8 mouse cellular contexts compared by ENCODE assay signal in genomic region chrX:36111622-36112421, GRCm38 (mm10). TPM values are rescaled to one million over a fixed set of nuclear protein-coding genes. Genes with fewer than 3 reads are reported as not detected.
DNase-seq lines count a peak whose midpoint lies in the region; ATAC-seq and TF ChIP-seq lines count a peak whose summit lies in the region.

Gene Il13ra1 (plus strand): TSS chrX:36112110.

- ATAC-seq in liver, postnatal 0 days: peak; percentile 78
- peak; percentile 78 for ATAC-seq in neural tube, embryonic 13.5 days (ENCODE audit: low read depth)

- H3K27me3 ChIP-seq in embryonic facial prominence, embryonic 10.5 days (replicated peaks; ENCODE audit: low read depth, poor library complexity, severe bottlenecking): peaks cover 21% of the 10 kb centered on the region
- no peaks in the 10 kb centered on the region for H3K27me3 ChIP-seq in kidney, adult 2 months (replicated peaks; ENCODE audit: control insufficient read depth, insufficient read depth, low read length)
- no peaks in the 10 kb centered on the region for H3K27me3 ChIP-seq in liver, postnatal 0 days (ENCODE audit: insufficient read depth, low read length)
- no peaks in the 10 kb centered on the region for H3K27me3 ChIP-seq in neural tube, embryonic 13.5 days

- peak; percentile 22 to 30 for DNase-seq in right cerebral cortex, postnatal 10 days (ENCODE audit: low spot score in 2 of 2)
- DNase-seq in right cerebral cortex, adult 18-20 months: no peak
- peak; percentile 62 for DNase-seq in embryonic facial prominence, embryonic 10.5 days (ENCODE audit: low spot score)
- DNase-seq in heart, adult 9 months (ENCODE audit: low spot score in 2 of 2): peak; percentile 27 to 39
- DNase-seq in kidney, adult 2 months: peak; percentile 76
- peak; percentile 43 for DNase-seq in liver, postnatal 0 days
- DNase-seq in thymus, postnatal 25 days: peak; percentile 9

- H3K4me2 ChIP-seq in liver, postnatal 0 days (ENCODE audit: low read depth, low read length): peak within 1 kb of the TSS; percentile 62
- H3K4me2 ChIP-seq in neural tube, embryonic 13.5 days: peak within 1 kb of the TSS; percentile 75

- 23% methylated on average over 51 of the region's 51 CpGs for WGBS in embryonic facial prominence, embryonic 10.5 days
- WGBS in kidney, adult 2 months: under 1% methylated on average over 46 of the region's 51 CpGs
- 26% methylated on average over 34 of the region's 51 CpGs for WGBS in liver, postnatal 0 days (ENCODE audit: insufficient replicate concordance)
- WGBS in neural tube, embryonic 13.5 days: 16% methylated on average over 51 of the region's 51 CpGs

- TF ChIP-seq POLR2A in kidney, adult 2 months (IDR thresholded peaks at IDR 0.05; ENCODE audit: low read depth, low read length): no peak

- H3K9me3 ChIP-seq in embryonic facial prominence, embryonic 10.5 days: no peaks in the 10 kb centered on the region
- H3K9me3 ChIP-seq in liver, postnatal 0 days (ENCODE audit: low read length): no peaks in the 10 kb centered on the region
- H3K9me3 ChIP-seq in neural tube, embryonic 13.5 days: no peaks in the 10 kb centered on the region

- TF ChIP-seq CTCF in kidney, adult 2 months (conservative IDR thresholded peaks at IDR 0.05; ENCODE audit: insufficient read depth, insufficient read length, low read depth, low read length): no peak
- TF ChIP-seq CTCF in liver, postnatal 0 days (IDR thresholded peaks at IDR 0.05; ENCODE audit: low read depth): no peak

- no peaks in the 10 kb centered on the region for H3K36me3 ChIP-seq in embryonic facial prominence, embryonic 10.5 days (replicated peaks)
- no peaks in the 10 kb centered on the region for H3K36me3 ChIP-seq in kidney, adult 2 months (ENCODE audit: control insufficient read depth, insufficient read depth, low read length)
- no peaks in the 10 kb centered on the region for H3K36me3 ChIP-seq in liver, postnatal 0 days (replicated peaks; ENCODE audit: insufficient read depth, low read length)
- H3K36me3 ChIP-seq in neural tube, embryonic 13.5 days: no peaks in the 10 kb centered on the region

- peak within 1 kb of the TSS; percentile 55 for H3K9ac ChIP-seq in liver, postnatal 0 days (replicated peaks)
- peak within 1 kb of the TSS; percentile 60 for H3K9ac ChIP-seq in neural tube, embryonic 13.5 days

- peak within 1 kb of the TSS; percentile 61; the same call in 1 of the 2 replicates for H3K27ac ChIP-seq in embryonic facial prominence, embryonic 10.5 days (replicated peaks)
- H3K27ac ChIP-seq in kidney, adult 2 months (ENCODE audit: insufficient read depth, low read depth, low read length): peak within 1 kb of the TSS; percentile 75
- H3K27ac ChIP-seq in liver, postnatal 0 days (ENCODE audit: low read depth): peak within 1 kb of the TSS; percentile 66
- no peak within 1 kb of the TSS for H3K27ac ChIP-seq in neural tube, embryonic 13.5 days (replicated peaks)

- H3K4me1 ChIP-seq in embryonic facial prominence, embryonic 10.5 days: no peaks in the 10 kb centered on the region
- no peaks in the 10 kb centered on the region; the same call in 1 of the 2 replicates for H3K4me1 ChIP-seq in kidney, adult 2 months (ENCODE audit: control insufficient read depth, insufficient read depth, low read length)
- H3K4me1 ChIP-seq in liver, postnatal 0 days (ENCODE audit: insufficient read depth): no peaks in the 10 kb centered on the region
- H3K4me1 ChIP-seq in neural tube, embryonic 13.5 days (replicated peaks): no peaks in the 10 kb centered on the region

- H3K4me3 ChIP-seq in embryonic facial prominence, embryonic 10.5 days: peak within 1 kb of the TSS; percentile 64
- H3K4me3 ChIP-seq in kidney, adult 2 months (ENCODE audit: insufficient read depth, low read depth, low read length): peak within 1 kb of the TSS; percentile 92
- peak within 1 kb of the TSS; percentile 53 for H3K4me3 ChIP-seq in liver, postnatal 0 days (ENCODE audit: low read depth, low read length)
- peak within 1 kb of the TSS; percentile 46 for H3K4me3 ChIP-seq in neural tube, embryonic 13.5 days

- no peak for TF ChIP-seq EP300 in liver, postnatal 0 days (IDR thresholded peaks at IDR 0.05; ENCODE audit: low read depth)

RNA-seq across cellular contexts. Expression of gene Il13ra1, which starts in this region (rescaled TPM):
- polyA plus RNA-seq in embryonic facial prominence, embryonic 10.5 days (2016; fragmentation: Nextera tagmentation; extraction: Ambion mirVana): 3.8 and 5.0 TPM in 2 replicates
- 8.9 and 10.9 TPM in 2 replicates for polyA plus RNA-seq in kidney, adult 2 months (2012; rRNA removed)
- 9.1 and 10.0 TPM in 2 replicates for polyA plus RNA-seq in liver, postnatal 0 days (2015; fragmentation: Nextera tagmentation; extraction: Ambion mirVana)
- polyA plus RNA-seq in neural tube, embryonic 13.5 days (2015; fragmentation: Nextera tagmentation; extraction: Ambion mirVana): 4.4 and 6.0 TPM in 2 replicates
